Mouse (Mus musculus) ZHBTc4 (cell line): ENCODE measurements around the gene Adad2.

Experiments
- DNase-seq: peaks from one replicate; pipeline ENCODE4 v3.0.0-alpha.2; 2011; ENCODE audit warnings: low read depth, low spot score

The Adad2 gene

DNA sequence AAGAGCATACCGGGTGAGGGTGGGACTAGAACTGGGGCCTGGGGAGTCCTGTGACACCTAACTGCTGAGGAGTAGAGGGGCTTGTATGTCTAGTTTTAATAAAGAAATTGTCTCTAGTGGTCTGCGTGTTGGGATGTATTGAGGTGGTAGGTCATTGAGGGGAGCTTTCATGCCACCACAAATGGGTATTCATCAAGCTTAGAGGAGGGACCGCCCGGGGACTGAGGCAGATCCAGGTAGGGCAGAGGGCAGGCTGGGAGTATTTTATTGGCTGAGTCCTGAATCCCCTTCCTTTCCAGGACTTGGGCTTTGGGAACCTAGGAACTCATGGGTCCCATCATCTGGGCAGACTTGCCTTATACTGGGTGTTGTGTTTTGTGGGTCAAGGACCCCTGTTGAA lies 4.3 kb downstream of the Adad2 start:
- no peak for DNase-seq

GRCm38 (mm10) chr8:119617586-119617985 lies 5.0 kb downstream of the Adad2 start:
- no peak for DNase-seq

GRCm38 (mm10) chr8:119618887-119619286 lies 6.3 kb downstream of the Adad2 start:
- no peak for DNase-seq

- DNase-seq: peak; percentile 90
Observed at GRCm38 (mm10) chr8:119620116-119620840, 7.7 kb downstream of the Adad2 start.

DNA sequence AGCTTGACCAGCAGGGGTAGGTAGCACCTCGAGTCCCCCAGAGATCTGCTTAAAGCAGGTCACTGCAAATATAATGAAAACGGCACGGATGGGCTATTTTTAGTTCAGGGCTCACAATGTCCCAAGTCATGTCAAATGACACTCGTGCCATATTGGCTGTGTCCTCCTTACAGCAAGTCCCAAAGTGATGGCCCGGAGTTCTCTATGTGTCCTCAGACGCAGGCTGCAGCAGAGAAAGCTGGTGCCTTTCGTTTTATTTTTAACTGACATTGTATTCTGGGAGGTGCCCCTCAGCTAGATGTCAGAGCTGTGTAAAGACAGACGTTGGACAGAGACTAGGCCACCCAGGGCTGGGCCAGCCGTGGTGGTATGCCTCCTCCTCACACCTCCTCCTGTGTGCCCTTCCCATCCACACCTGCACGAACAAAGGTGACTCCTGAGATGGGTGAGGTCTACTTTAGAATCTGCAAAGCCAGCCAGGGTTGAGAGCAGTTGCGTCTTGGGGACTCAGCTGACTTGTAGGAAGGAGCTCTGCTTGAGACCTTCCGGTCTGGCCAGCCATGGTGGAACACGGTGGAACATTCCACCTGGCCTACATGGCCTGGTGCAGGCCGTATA lies 8.4 kb downstream of the Adad2 start:
- DNase-seq: peak; percentile 74

GRCm38 (mm10) chr8:119622555-119622954 lies 10.0 kb downstream of the Adad2 start:
- peak; percentile 92 for DNase-seq

GRCm38 (mm10) chr8:119623061-119623460 lies 10.5 kb downstream of the Adad2 start:
- DNase-seq: no peak

GRCm38 (mm10) chr8:119623744-119624143 lies 11.2 kb downstream of the Adad2 start:
- DNase-seq: no peak

GRCm38 (mm10) chr8:119624916-119625315 lies 12.4 kb downstream of the Adad2 start:
- DNase-seq: no peak

GRCm38 (mm10) chr8:119625788-119626187 lies 13.2 kb downstream of the Adad2 start:
- DNase-seq: peak; percentile 53

DNA sequence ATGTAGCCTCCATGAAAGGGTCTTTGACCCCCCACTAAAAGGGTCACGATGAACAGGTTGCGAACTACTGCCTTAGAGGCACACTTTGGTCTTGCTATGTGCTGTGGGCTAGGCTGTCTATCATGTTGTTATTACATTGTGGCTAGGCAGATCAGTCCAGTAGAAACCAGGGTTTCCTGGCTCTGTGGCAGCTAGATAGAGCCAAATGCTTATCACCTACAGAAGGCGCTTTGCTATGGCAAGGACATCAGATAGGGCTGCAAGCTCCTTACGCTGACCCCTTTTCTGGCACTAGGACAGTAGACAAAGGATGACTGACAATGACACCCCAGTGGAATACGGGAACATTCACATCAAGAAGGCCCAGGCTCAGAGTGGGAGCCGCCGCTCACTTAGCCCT lies 14.7 kb downstream of the Adad2 start:
- DNase-seq: no peak

GRCm38 (mm10) chr8:119627613-119628359 lies 15.2 kb downstream of the Adad2 start:
- peak; percentile 64 for DNase-seq

DNA sequence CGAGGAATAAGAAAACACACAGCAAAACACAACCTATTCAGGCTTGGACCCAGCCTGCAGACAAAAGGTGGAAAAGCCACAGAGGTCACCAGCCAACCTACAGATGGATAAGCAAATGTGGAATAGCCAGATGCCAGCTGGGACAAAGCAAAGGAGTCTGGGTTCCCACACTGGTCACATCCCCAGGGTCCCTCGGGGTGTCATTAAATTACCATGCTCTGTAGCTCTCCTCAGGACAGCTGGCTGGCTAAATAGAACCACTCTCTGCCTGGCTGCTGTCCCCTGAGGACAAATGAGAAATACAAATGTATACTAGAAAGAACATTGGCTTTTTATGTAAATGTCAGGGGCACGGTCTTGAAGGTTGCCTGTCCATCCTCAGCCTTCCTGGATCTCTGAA lies 18.3 kb downstream of the Adad2 start:
- no peak for DNase-seq

DNA sequence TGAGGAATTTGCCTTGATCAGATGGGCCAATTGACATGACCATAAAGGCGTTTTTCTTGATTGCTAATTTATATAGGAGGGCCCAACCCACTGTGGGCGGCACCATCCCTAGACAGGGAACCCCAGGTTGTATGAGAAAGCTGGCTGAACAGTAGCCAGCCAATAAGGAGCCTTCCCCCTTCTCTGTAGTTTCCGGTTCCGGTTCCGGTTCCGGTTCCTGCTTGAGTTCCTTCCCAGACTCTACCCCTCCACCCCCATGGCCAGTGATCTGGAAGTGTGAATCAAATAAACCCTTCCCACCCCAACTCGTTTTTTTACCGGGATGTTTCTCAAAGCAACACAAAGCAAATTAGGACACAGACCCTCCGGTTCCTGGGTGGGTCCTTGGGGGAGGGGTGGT lies 19.7 kb downstream of the Adad2 start:
- peak; percentile 54 for DNase-seq

DNA sequence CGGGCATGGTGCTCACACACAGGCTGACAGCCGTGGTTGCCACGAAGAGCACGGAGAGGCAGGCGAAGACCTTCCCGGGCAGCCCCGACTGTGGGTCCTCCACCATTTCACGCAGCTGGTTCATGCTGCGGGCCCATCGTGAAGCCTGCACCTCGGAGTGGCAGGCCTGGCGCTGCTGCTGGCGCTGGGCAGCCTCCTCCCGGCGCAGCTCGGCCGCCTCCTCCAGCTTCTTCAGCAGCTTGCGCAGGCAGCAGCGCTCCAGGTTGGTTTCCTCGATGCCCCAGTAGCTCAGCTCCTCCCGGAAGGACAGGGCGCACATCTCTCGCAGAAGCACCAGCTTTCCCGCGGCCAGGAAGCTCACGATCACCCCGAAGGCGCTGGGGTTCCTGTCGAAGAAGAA lies 20.4 kb downstream of the Adad2 start:
- DNase-seq: peak; percentile 60

GRCm38 (mm10) chr8:119634616-119635336 lies 22.2 kb downstream of the Adad2 start:
- DNase-seq: no peak

GRCm38 (mm10) chr8:119635378-119635777 lies 22.8 kb downstream of the Adad2 start, which contains the start of gene Kcng4:
Gene Kcng4, minus strand, starts transcription at chr8:119635680.
- no peak for DNase-seq

DNA sequence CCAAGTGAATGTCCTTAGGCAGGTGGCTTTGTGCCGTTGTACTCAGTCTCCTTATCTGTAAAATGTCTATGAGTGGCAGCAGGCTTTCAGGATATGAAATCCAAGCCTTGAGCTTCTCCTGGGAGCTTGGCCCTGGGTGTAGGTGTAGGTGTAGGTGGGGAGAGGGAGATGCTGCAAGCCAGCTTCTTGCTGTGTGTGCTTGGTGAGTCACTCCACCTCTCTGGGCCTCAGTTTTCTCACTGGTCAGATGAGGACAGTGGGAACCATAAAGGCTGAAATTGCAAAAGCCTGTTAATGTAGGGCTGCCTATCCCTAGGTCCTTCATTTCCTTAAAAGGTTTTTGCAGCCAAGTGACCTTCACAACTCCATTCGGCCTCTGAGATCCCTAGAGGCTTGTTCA lies 23.4 kb downstream of the Adad2 start:
- DNase-seq: no peak

- DNase-seq: no peak
Observed at GRCm38 (mm10) chr8:119636766-119637165, 24.2 kb downstream of the Adad2 start.

DNA sequence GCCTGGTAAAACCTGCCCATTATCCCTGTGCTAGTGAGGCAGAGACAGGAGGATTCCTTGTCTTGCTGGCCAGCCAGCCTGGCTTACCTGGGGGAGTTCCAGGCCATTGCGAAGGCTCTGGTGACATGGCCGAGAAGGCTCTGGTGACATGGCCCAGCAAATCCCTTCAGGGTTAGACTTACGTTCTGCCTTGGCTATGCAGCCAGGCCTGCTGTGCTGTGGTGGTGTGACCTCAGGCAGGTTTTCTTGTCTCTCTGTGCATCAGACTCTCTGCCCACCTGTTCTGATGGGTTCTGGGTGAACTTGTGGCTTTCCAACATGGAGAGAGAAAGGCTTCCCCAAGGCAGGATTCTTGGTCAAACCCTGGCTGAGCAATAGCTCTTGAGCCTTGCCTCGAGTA lies 24.8 kb downstream of the Adad2 start:
- DNase-seq: no peak

GRCm38 (mm10) chr8:119638261-119638660 lies 25.7 kb downstream of the Adad2 start:
- DNase-seq: no peak

DNA sequence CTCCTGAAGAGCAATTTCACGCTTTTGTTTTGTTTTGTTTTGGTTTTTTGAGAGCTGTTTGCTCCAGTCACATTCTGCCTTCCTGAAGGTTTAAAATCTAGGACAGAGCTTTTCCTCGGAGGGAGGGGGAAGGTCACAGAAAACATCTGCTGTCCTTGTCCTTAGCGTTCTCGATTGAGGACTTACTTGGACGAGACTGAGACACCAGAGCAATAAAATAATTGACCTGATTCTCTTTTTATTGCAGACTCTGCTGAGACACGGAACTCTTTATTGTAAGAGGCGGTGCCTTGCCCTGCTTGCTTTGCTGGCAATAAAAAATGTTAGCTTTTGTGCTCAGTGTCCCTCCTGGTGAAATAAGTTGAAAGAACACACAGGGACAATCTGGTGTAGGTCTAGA lies 27.3 kb downstream of the Adad2 start:
- no peak for DNase-seq
